Mouse (Mus musculus) gonadal fat pad, adult 2 months (tissue): ENCODE results near the gene Nlrp4e. TPM values are rescaled to one million over a fixed set of nuclear protein-coding genes. Genes with fewer than 3 reads are reported as not detected.
"Not testable (repeated sequence)": the region's sequence is repeated elsewhere in the genome, so short reads cannot be mapped to it uniquely, and the experiment has no call there.

Source experiments
- DNase-seq: peaks from one replicate; pipeline ENCODE4 v3.0.0-alpha.2; 2012; ENCODE audit warnings: low read depth
- polyA plus RNA-seq: library from polyadenylated mRNA; depleted of rRNA; stranded (reverse); fragments of >200 nt; gene quantifications from 2 replicates; pipeline ENCODE4 v1.2.3, GENCODE M21; 2012; rRNA removed

Nlrp4e gene
- polyA plus RNA-seq: not detected in 2 replicates

DNA sequence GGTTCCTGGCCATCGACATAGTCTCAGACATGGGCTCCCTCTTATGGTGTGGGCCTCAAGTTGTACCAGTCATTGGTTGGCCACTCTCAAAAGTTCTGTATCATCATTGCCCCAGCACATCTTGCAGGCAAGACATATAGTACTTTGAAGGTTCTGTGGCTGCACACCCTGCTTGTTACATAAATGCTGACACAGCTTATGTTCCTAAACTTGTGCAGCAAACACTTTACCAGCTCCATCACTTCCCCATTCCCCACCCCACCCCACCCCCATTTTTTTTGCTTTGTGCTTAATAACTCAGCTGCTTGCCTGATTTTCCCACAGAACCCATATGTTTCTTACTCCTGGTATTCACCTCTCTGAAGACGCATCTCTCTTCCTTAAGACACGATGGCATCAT is at the start of gene Nlrp4e:
Gene Nlrp4e (plus strand): TSS at position 301 of the 400 bp plus-strand sequence.
- not testable (repeated sequence) for DNase-seq

DNA sequence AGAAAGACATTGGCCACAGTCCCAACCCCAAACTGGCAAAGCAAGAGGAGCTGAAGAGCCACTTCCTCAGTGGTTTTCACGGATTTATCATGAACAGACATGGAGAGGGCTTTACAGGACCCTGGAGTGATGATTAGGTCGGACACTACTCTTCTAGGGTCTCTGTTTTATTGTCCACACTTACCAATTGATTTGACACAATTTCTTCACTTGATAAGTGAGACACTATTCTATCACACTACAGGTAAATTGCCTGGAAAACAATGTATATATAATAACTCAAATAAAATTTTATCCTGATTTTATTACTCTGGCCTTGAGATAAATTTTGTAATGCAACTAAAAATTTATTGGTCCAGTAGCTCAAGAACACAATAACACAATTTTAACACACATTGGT is 49.4 kb upstream of the Nlrp4e start, which contains the start of gene Vmn1r166:
Gene Vmn1r166 (minus strand): TSS at position 101 of the 400 bp plus-strand sequence.
- DNase-seq: not testable (repeated sequence)

DNA sequence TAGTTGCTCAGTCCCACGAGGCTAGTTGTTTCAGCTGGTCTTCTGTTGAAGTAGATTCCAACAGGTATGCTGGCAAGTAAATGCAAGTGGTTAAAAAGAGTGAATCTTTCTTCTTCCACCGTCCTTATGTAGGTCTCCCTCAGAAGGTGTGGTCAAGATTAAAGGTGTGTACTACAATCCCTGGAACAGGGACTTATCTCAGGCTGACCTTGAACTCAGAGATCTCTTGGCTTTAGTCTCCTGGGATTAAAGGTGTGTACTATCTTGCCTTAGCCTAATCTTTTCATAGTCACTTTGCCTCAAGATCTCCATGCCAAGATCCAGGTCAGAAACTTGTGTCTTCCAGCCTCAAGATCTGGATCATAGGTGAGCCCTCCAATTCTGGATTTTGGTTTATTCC is 22.2 kb upstream of the Nlrp4e start, which contains the start of gene Gm6902:
Gene Gm6902 (minus strand): TSS at position 101 of the 400 bp plus-strand sequence.
- not testable (repeated sequence) for DNase-seq

DNA sequence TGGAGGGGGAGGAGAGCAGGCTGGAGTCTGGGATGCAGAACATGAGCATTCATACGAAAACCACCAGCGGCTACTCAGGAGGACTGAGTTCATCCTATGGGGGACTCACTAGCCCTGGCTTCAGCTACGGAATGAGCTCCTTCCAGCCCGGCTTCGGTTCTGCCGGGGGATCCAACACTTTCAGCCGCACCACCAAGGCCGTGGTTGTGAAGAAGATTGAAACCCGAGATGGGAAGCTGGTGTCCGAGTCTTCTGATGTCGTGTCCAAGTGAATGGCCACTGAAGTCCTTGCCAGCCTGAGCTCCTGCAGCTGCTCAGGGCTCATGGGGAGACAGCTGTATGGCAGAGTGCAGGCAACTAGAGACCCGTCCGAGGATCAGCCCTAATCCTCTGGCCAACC is 57.3 kb downstream of the Nlrp4e start:
- DNase-seq: not testable (repeated sequence)

DNA sequence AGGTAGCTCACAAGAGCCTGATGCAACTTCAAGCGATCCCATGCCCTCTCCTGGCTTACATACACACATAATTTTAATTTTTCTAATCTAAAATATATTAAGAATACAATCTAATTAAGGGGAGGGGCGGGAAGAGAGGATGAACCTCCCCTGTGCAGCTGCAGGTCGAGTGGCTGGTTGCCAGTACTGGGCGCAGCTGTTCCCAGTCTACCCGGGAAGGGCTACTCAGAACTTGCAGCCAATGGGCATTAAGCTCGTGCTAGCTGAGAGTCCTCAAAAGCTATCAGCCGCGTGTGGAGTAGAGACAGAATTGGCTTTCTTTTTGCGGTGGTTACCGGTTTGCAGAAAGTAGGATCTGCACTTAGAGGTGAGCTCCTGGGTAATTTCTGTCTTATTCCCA is 84.6 kb downstream of the Nlrp4e start, which contains the start of gene Nlrp5:
Gene Nlrp5 (plus strand): TSS at position 301 of the 400 bp plus-strand sequence.
- no peak for DNase-seq

Other genes starting within 250 kb of the Nlrp4e start
- not detected in 2 replicates for gene Vmn1r163, start 245.7 kb upstream of the Nlrp4e start, polyA plus RNA-seq
- not detected in 2 replicates for gene Gm8720, start 233.7 kb upstream of the Nlrp4e start, polyA plus RNA-seq
- not detected in 2 replicates for gene Gm10662, start 156.7 kb upstream of the Nlrp4e start, polyA plus RNA-seq
- gene Vmn1r165, start 83.9 kb upstream of the Nlrp4e start, polyA plus RNA-seq: not detected in 2 replicates
- gene Vmn1r166, start 49.5 kb upstream of the Nlrp4e start, polyA plus RNA-seq: not detected in 2 replicates
- gene Gm6902, start 22.3 kb upstream of the Nlrp4e start, polyA plus RNA-seq: not detected in 2 replicates
- gene Nlrp5, start 84.7 kb downstream of the Nlrp4e start, polyA plus RNA-seq: not detected in 2 replicates
- gene Vmn1r167, start 206.0 kb downstream of the Nlrp4e start, polyA plus RNA-seq: not detected in 2 replicates
- not detected in 2 replicates for gene Vmn1r168, start 238.5 kb downstream of the Nlrp4e start, polyA plus RNA-seq